Mouse (Mus musculus) stomach, embryonic 14.5 days (tissue): ENCODE results near the gene Hivep2. TPM values are rescaled to one million over a fixed set of nuclear protein-coding genes. Genes with fewer than 3 reads are reported as not detected.
A peak's percentile ranks its signal among the peaks of the same experiment; 100 is the strongest.

ENCODE experiments used
- ATAC-seq: fragments of 200-750 bp; cut with Nextera tagmentation; 2 replicates; pipeline ENCODE4 v1.8.0; 2017; ENCODE audit warnings: low read depth, moderate TSS enrichment; ENCODE audit not compliant: insufficient number of reproducible peaks, insufficient read depth, low FRiP score
- H3K27ac ChIP-seq: fragments of 300-500 bp; sonication (generic); 2 replicates; pipeline ENCODE4 v1.5.1; 2014; ENCODE audit warnings: mild to moderate bottlenecking, low read length, moderate library complexity, mixed read lengths
- H3K27me3 ChIP-seq: fragments of 300-500 bp; sonication (generic); 2 replicates; pipeline ENCODE4 v1.6.1; 2014; ENCODE audit warnings: low read length, control low read depth, mixed read lengths; ENCODE audit not compliant: control insufficient read depth, insufficient read depth
- H3K36me3 ChIP-seq: fragments of 300-500 bp; sonication (generic); 2 replicates; pipeline ENCODE4 v1.6.1; 2014; ENCODE audit warnings: mild to moderate bottlenecking, control low read depth, low read length, moderate library complexity, mixed read lengths; ENCODE audit not compliant: control insufficient read depth, insufficient read depth
- H3K4me1 ChIP-seq: fragments of 300-500 bp; sonication (generic); 2 replicates; pipeline ENCODE4 v1.6.1; 2014; ENCODE audit warnings: low read length, control low read depth, mixed read lengths; ENCODE audit not compliant: control insufficient read depth, insufficient read depth
- H3K4me2 ChIP-seq: fragments of 300-500 bp; sonication (generic); replicated peaks from 2 replicates; pipeline ENCODE4 v1.6.1; 2014; ENCODE audit warnings: low read depth, low read length, control low read depth
- H3K4me3 ChIP-seq: fragments of 300-500 bp; sonication (generic); 2 replicates; pipeline ENCODE4 v1.5.1; 2014; ENCODE audit warnings: low read depth, low read length, control low read depth
- H3K9ac ChIP-seq: fragments of 300-500 bp; sonication (generic); replicated peaks from 2 replicates; pipeline ENCODE4 v1.6.1; 2014; ENCODE audit warnings: low read depth, mild to moderate bottlenecking, control low read depth, low read length, moderate library complexity, mixed read lengths
- H3K9me3 ChIP-seq: fragments of 300-500 bp; sonication (generic); 2 replicates; pipeline ENCODE4 v1.6.1; 2016; ENCODE audit warnings: low read depth, low read length, control low read depth; ENCODE audit not compliant: control insufficient read depth
- WGBS: fragments of 180-500 bp; shearing (Covaris S2); extraction: QIAGEN DNeasy Blood & Tissue Kit; methylation state at CpG from one replicate; pipeline ENCODE4 v1.1.7; 2014; 5-methylcytosine and 5-hydroxymethylcytosine counted together
- polyA plus RNA-seq: library from polyadenylated mRNA; unstranded; fragments of >200 nt; fragmentation: Nextera tagmentation; extraction: Ambion mirVana; gene quantifications from 2 replicates; pipeline ENCODE4 v1.2.1, GENCODE M21; 2014

Hivep2 gene
- polyA plus RNA-seq, 1 experiment from 2014 or later = 10.6 TPM

- Histone ChIP-seq H3K9ac (no peak overlapping the region), H3K4me1 (no peaks in the 10 kb centered on the region), H3K4me3 (no peak overlapping the region), H3K27ac (no peak overlapping the region), H3K4me2 (no peak overlapping the region), H3K9me3 (no peaks in the 10 kb centered on the region), H3K36me3 (no peaks in the 10 kb centered on the region), H3K27me3 (no peaks in the 10 kb centered on the region)
- no peak for ATAC-seq
- 83% methylated on average over 4 of the region's 4 CpGs for WGBS
Observed at GRCm38 (mm10) chr10:13997336-13997735, 31.5 kb downstream of the Hivep2 start.

DNA sequence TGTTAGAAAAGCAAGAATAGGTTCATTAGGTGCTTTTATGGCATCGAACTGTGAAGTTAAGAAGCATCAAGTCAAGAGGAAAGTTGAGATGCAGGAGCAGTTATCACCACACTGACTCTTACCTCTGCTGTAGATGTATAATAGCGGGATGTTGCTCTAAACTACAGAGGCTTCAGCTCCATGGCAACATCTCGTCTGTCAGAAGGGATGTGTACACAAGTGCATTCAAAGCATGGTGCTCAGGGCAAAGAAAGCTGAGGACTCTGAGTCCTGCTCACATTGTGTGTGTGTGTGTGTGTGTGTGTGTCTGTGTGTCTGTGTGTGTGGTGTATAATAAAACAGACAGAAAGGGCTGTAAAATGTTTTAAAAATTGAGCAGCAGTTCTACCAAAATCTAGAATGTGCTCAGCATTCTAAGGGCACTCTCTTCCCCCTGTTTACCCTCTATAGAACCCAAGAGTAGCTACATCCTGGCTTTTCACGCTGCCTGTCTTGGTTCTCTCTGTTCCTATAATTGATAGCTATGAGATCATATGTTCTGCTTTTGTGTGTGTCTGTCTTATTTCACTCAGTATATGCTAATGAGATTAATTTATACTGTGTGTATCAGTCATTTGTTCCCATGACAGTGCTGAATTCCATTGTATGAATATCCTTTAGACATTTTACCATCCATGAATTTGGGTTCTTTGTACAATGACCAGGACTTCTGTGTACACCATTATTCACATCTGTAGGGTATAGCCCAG lies 39.1 kb downstream of the Hivep2 start:
- no peaks in the 10 kb centered on the region for H3K27me3 ChIP-seq
- 47% methylated on average over 4 of the region's 4 CpGs for WGBS
- no peak overlapping the region for H3K9ac ChIP-seq
- no peaks in the 10 kb centered on the region for H3K36me3 ChIP-seq
- no peak for ATAC-seq
- no peaks in the 10 kb centered on the region for H3K9me3 ChIP-seq
- no peak overlapping the region for H3K4me2 ChIP-seq
- H3K27ac ChIP-seq = no peak overlapping the region
- no peaks in the 10 kb centered on the region for H3K4me1 ChIP-seq
- no peak overlapping the region for H3K4me3 ChIP-seq

DNA sequence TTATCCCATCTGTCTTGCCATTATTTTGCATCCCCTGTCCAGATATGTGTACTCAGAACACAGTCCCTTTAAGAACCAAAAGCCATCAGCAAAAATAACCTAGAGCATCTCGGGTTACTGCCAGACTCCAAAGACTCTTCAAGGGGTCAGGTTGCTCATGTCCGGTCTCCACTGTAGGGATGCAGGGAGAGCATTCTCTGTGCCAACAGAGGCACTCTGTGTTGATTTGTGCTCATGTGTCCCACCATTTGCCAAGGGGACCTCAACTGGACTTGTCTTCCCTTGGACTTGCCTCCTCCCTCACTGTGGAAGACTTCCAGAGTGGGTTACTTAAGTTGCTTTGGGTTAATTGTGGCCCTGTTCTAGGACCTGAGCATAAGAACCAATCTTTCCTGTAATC lies 43.8 kb downstream of the Hivep2 start:
- H3K4me3 ChIP-seq = no peak overlapping the region
- H3K9ac ChIP-seq = no peak overlapping the region
- 72% methylated on average over 2 of the region's 2 CpGs for WGBS
- no peaks in the 10 kb centered on the region for H3K4me1 ChIP-seq
- no peaks in the 10 kb centered on the region for H3K36me3 ChIP-seq
- no peak overlapping the region for H3K4me2 ChIP-seq
- ATAC-seq = no peak
- H3K9me3 ChIP-seq = no peaks in the 10 kb centered on the region
- no peaks in the 10 kb centered on the region for H3K27me3 ChIP-seq
- H3K27ac ChIP-seq = no peak overlapping the region

DNA sequence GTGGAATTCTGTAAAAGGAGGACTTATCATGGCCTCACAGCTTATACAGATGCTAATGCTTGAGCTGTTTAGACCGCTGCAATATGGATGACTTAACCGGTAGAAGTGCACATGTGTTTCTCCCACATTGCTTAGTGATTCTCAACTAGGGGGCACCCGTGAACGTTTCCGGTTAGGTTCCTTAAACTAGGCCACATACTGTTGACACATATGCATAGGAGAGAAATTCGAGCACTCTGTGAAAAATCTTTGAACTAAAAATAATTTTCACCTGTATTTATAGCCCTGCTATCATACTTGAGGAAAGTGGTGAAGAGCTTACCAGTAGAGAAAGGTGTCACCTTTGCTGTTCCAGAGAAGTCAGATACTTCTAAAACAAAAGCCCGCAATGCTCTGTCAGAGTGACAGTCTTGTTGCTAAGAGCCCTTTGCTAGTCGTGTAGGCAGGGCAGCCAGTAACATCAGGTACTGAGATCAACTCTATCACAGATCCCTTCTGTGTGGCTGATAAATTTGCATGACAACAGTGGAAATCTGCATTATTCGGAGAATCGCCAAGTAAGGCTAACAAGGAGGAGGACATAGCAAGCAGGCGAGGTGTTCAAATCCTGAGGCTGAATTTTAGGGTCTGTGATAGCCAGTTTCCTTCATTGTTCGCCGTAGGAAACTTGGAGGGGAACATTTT lies 50.6 kb downstream of the Hivep2 start:
- Histone ChIP-seq H3K9me3 (no peaks in the 10 kb centered on the region), H3K36me3 (no peaks in the 10 kb centered on the region), H3K9ac (no peak overlapping the region), H3K4me1 (peaks cover 4% of the 10 kb centered on the region; the same call in 1 of the 2 replicates), H3K27ac (no peak overlapping the region), H3K4me2 (no peak overlapping the region), H3K27me3 (no peaks in the 10 kb centered on the region), H3K4me3 (no peak overlapping the region)
- ATAC-seq = no peak
- 70% methylated on average over 13 of the region's 13 CpGs for WGBS

DNA sequence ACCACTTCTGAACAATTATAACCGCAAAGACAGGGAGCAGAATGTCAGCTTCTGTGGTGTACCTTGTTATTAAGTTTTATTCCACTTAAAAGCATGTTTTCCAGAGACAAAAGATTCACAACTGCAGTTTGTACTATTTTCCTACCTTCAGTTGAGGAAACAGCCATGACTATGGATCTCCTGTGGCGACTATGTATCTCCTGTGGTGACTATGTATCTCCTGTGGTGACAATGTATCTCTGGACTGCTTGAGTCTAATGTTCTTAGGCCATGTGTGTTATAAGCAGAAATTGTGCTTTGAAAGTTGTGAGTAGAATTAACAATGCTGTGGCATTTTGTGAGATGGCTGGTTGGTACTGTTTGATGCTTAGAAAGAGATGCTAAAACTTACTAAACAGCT lies 51.5 kb downstream of the Hivep2 start:
- H3K4me1 ChIP-seq = peaks cover 4% of the 10 kb centered on the region; the same call in 1 of the 2 replicates
- no peaks in the 10 kb centered on the region for H3K9me3 ChIP-seq
- H3K36me3 ChIP-seq = no peaks in the 10 kb centered on the region
- H3K27me3 ChIP-seq = no peaks in the 10 kb centered on the region
- H3K4me3 ChIP-seq = no peak overlapping the region
- 74% methylated on average over 2 of the region's 2 CpGs for WGBS
- no peak overlapping the region for H3K4me2 ChIP-seq
- no peak overlapping the region for H3K9ac ChIP-seq
- H3K27ac ChIP-seq = no peak overlapping the region
- ATAC-seq = no peak

GRCm38 (mm10) chr10:14017822-14018364 lies 52.0 kb downstream of the Hivep2 start:
- WGBS = 3% methylated on average over 12 of the region's 12 CpGs
- 0 out of 2 replicates have a peak overlapping the region, but pooled peaks have one; percentile 8 for H3K4me3 ChIP-seq
- peaks cover 4% of the 10 kb centered on the region; the same call in 1 of the 2 replicates for H3K4me1 ChIP-seq
- H3K4me2 ChIP-seq = peak overlapping the region; percentile 35
- no peak overlapping the region for H3K9ac ChIP-seq
- ATAC-seq = peak; percentile 46; the same call in 1 of the 2 replicates
- no peak overlapping the region for H3K27ac ChIP-seq
- no peaks in the 10 kb centered on the region for H3K36me3 ChIP-seq
- no peaks in the 10 kb centered on the region for H3K9me3 ChIP-seq
- H3K27me3 ChIP-seq = no peaks in the 10 kb centered on the region

DNA sequence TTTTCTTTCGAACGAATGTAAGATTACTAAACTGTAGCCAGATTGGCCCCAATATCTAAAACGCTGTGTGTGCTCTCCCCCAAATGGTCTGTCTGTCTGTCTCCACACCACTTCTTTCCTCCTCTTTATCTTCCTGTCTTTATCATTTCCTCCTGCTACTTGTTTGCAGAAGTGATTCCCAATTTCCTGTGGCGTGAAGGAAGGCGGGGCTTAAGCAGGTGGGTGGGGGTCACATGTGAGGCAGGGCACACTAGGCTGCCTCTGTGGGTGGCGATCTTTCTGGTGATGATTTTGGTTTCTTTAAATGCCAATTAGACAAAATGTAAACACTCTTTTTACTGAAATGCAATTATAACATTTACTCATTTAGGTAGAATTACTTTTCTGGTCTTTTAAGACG lies 52.8 kb downstream of the Hivep2 start:
- Histone ChIP-seq H3K4me1 (peaks cover 4% of the 10 kb centered on the region; the same call in 1 of the 2 replicates), H3K27me3 (no peaks in the 10 kb centered on the region), H3K9me3 (no peaks in the 10 kb centered on the region), H3K27ac (no peak overlapping the region), H3K4me2 (no peak overlapping the region), H3K4me3 (no peak overlapping the region), H3K36me3 (no peaks in the 10 kb centered on the region), H3K9ac (no peak overlapping the region)
- ATAC-seq = no peak
- WGBS = 31% methylated on average over 7 of the region's 7 CpGs

DNA sequence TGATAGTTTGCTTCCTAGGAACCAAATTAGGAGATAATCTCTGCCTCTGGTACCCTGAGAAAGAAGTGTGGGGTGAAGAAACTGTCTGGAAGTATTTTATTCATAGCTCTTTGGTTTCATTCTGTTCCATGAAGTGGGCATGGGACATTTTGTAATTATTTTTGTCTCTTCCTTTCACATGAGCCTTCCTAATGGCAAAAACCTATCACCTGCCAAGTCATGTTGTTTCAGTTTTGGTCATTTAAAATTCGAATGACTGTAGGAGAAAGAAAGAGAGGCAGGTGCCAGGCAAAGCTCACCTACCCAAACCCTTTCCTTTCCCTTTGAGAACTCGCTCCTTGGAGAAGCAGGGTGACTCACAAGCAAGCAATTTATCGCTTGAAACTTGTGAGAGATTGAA lies 53.3 kb downstream of the Hivep2 start:
- no peak overlapping the region for H3K4me2 ChIP-seq
- H3K27me3 ChIP-seq = no peaks in the 10 kb centered on the region
- no peaks in the 10 kb centered on the region for H3K36me3 ChIP-seq
- ATAC-seq = no peak
- H3K4me1 ChIP-seq = peaks cover 4% of the 10 kb centered on the region; the same call in 1 of the 2 replicates
- H3K9me3 ChIP-seq = no peaks in the 10 kb centered on the region
- H3K9ac ChIP-seq = no peak overlapping the region
- H3K4me3 ChIP-seq = no peak overlapping the region
- WGBS = 63% methylated on average over 3 of the region's 3 CpGs
- H3K27ac ChIP-seq = no peak overlapping the region
